Mouse (Mus musculus) midbrain, postnatal 0 days (tissue): Measurements from ENCODE around the gene Ptprh. TPM values are rescaled to one million over a fixed set of nuclear protein-coding genes. Genes with fewer than 3 reads are reported as not detected.

ENCODE experiments used
- ATAC-seq: fragments of 200-750 bp; cut with Nextera tagmentation; 2 replicates; pipeline ENCODE4 v1.8.0; 2017; ENCODE audit warnings: moderate number of reproducible peaks, mild to moderate bottlenecking, moderate TSS enrichment, moderate library complexity; ENCODE audit not compliant: low FRiP score
- DNase-seq: peaks from one replicate; pipeline ENCODE4 v3.0.0-alpha.2; 2015; ENCODE audit warnings: low spot score
- H3K27ac ChIP-seq: fragments of 300-500 bp; sonication (generic); 2 replicates; pipeline ENCODE4 v1.5.1; 2014; ENCODE audit warnings: low read depth, mild to moderate bottlenecking, low read length, mixed read lengths
- H3K27me3 ChIP-seq: fragments of 300-500 bp; sonication (generic); 2 replicates; pipeline ENCODE4 v1.6.1; 2014; ENCODE audit warnings: low read length, control low read depth, mixed read lengths; ENCODE audit not compliant: insufficient read depth
- H3K36me3 ChIP-seq: fragments of 300-500 bp; sonication (generic); 2 replicates; pipeline ENCODE4 v1.6.1; 2014; ENCODE audit warnings: low read length, control low read depth, mixed read lengths; ENCODE audit not compliant: insufficient read depth
- H3K4me1 ChIP-seq: fragments of 300-500 bp; sonication (generic); 2 replicates; pipeline ENCODE4 v1.6.1; 2014; ENCODE audit warnings: mild to moderate bottlenecking, control low read depth, antibody characterized with exemption, low read length, mixed read lengths; ENCODE audit not compliant: insufficient read depth
- H3K4me2 ChIP-seq: fragments of 300-500 bp; sonication (generic); 2 replicates; pipeline ENCODE4 v1.6.1; 2014; ENCODE audit warnings: low read depth, mild to moderate bottlenecking, low read length, mixed read lengths; ENCODE audit not compliant: poor library complexity, severe bottlenecking
- H3K4me3 ChIP-seq: fragments of 300-500 bp; sonication (generic); 2 replicates; pipeline ENCODE4 v1.5.1; 2014; ENCODE audit warnings: low read depth, mild to moderate bottlenecking, low read length, moderate library complexity
- H3K9ac ChIP-seq: fragments of 300-500 bp; sonication (generic); replicated peaks from 2 replicates; pipeline ENCODE4 v1.6.1; 2014; ENCODE audit warnings: mild to moderate bottlenecking, low read length, moderate library complexity, mixed read lengths; ENCODE audit not compliant: poor library complexity, severe bottlenecking
- H3K9me3 ChIP-seq: fragments of 300-500 bp; sonication (generic); 2 replicates; pipeline ENCODE4 v1.6.1; 2016; ENCODE audit warnings: low read length, control low read depth
- CTCF ChIP-seq: IDR thresholded peaks from 2 replicates; pipeline ENCODE4 v1.5.1; 2016; ENCODE audit warnings: antibody characterized with exemption, mild to moderate bottlenecking
- WGBS: fragments of 180-500 bp; shearing (Covaris S2); extraction: QIAGEN DNeasy Blood & Tissue Kit; methylation state at CpG from one replicate; pipeline ENCODE4 v1.1.7; 2014; 5-methylcytosine and 5-hydroxymethylcytosine counted together
- polyA plus RNA-seq: library from polyadenylated mRNA; unstranded; fragments of >200 nt; fragmentation: Nextera tagmentation; extraction: Ambion mirVana; gene quantifications from 2 replicates; pipeline ENCODE4 v1.2.1, GENCODE M21; 2015
- total RNA-seq: library from RNA; depleted of rRNA; stranded (reverse); fragments of >200 nt; gene quantifications from 2 replicates; pipeline ENCODE4 v1.2.3, GENCODE M21; 2014

The Ptprh gene
- total and polyA plus RNA-seq, 2 experiments from 2014 or later: 1.3 to 2.4 TPM

DNA sequence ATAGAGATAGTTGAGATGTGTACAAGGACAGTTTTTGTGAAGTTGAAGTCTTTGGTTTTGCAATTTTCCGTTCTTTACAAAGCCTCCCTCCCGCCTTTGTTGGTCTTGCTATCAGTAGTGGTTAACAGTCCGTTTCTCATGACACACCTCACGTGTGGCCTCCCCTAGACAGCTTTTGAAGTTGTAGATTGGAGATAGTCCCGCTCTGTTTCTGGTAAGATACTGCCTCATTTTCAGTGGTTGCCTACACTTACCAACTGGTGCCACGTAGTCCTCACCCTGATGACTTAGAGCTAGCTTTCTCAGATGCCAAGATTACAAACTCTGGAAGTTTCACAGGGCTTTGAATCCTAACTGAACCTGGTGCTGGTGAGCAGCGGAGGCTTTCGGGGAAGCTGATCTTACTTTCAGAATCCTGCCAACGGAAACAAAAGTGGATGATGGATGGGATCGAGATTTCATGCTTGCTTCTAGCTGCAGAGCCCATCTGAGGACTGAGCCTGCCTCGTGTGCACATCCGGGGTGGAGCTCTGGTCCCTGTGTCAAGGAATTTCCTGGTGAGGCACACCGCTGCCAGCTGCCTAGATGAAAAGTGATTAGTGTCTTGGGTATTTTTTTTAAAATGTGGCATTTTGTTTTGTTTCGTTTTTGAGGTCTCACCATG is 10.0 kb upstream of the Ptprh start:
- ATAC-seq (no peak), DNase-seq (no peak)
- H3K9ac ChIP-seq: no peak overlapping the region
- H3K27me3 ChIP-seq: no peaks in the 10 kb centered on the region
- H3K9me3 ChIP-seq: no peaks in the 10 kb centered on the region
- no peaks in the 10 kb centered on the region for H3K4me1 ChIP-seq
- no peak overlapping the region for H3K4me2 ChIP-seq
- no peaks in the 10 kb centered on the region for H3K36me3 ChIP-seq
- no peak for TF ChIP-seq CTCF
- 82% methylated on average over 14 of the region's 14 CpGs for WGBS
- H3K4me3 ChIP-seq: no peak overlapping the region
- no peak overlapping the region for H3K27ac ChIP-seq

DNA sequence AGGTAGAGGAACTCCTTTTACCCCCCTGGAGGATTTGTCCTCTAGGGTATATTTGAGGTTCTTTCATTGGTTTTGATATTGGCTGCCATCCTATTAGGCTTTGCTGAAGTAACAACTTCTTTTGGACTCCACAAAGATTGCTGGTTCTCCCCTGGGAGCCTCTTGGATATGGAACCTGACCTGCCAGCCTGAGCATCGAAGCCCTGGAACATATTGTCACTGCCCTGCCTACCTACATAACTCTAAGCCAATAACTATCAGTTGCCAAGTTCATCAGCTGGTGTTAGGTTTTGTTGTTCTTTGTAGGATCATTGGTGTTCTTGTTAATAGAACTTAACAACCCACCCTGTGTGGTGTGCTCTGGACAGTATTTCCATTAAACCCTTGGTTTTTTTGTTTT is 9.1 kb upstream of the Ptprh start:
- H3K9ac ChIP-seq: no peak overlapping the region
- 84% methylated on average over 1 of the region's 1 CpGs for WGBS
- TF ChIP-seq CTCF: no peak
- no peak for DNase-seq
- H3K9me3 ChIP-seq: no peaks in the 10 kb centered on the region
- no peak overlapping the region for H3K27ac ChIP-seq
- no peak overlapping the region for H3K4me2 ChIP-seq
- no peaks in the 10 kb centered on the region for H3K27me3 ChIP-seq
- no peak for ATAC-seq
- no peaks in the 10 kb centered on the region for H3K36me3 ChIP-seq
- H3K4me3 ChIP-seq: no peak overlapping the region
- H3K4me1 ChIP-seq: no peaks in the 10 kb centered on the region

DNA sequence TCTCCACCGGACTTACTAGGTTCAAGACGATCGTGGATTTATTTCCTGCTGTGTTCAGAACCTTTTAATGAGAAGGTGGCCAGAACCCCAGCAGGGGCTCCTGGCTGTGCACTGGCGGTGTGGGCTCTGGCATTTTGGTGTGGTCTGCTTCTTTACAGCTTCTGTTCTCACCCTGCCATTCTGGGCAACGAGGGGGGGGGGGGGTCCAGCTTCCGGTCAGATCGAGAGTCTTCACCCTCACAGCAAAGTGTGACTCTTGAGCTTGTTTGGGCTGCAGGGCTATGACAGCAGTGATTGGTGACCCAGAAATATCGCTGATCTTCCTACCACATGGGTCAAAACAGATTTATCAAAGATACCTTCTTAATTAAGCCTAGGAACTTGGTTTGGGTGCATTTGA is 8.5 kb upstream of the Ptprh start:
- ATAC-seq (no peak), DNase-seq (no peak)
- Histone ChIP-seq H3K4me1 (no peaks in the 10 kb centered on the region), H3K4me2 (no peak overlapping the region), H3K27ac (no peak overlapping the region), H3K9ac (no peak overlapping the region), H3K9me3 (no peaks in the 10 kb centered on the region), H3K36me3 (no peaks in the 10 kb centered on the region), H3K4me3 (no peak overlapping the region), H3K27me3 (no peaks in the 10 kb centered on the region)
- no peak for TF ChIP-seq CTCF
- WGBS: 72% methylated on average over 8 of the region's 8 CpGs

DNA sequence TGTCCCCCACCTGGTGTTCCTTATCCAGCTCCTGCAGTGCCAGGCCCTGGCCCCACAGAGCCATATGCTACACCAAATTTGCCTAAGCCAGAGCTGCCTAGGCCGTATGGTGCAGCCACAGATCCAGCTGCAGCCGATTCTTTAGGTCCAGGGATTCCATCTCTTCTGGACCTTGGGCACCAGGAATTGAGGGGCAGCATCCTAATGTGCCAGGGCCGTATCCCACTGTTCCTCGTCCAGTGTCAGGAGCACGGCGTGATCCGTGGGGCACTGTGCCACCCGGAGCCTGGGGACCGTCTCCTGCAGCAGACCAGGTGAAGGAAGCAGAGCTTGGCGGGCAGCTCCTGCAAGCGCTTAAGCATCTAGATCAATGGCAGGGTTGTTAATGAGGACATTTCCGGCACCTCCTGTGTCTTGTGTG is 8.1 kb upstream of the Ptprh start:
- H3K9me3 ChIP-seq: no peaks in the 10 kb centered on the region
- H3K4me3 ChIP-seq: no peak overlapping the region
- no peak overlapping the region for H3K4me2 ChIP-seq
- ATAC-seq: no peak
- no peak overlapping the region for H3K27ac ChIP-seq
- H3K9ac ChIP-seq: no peak overlapping the region
- no peak for DNase-seq
- 83% methylated on average over 12 of the region's 12 CpGs for WGBS
- no peaks in the 10 kb centered on the region for H3K36me3 ChIP-seq
- H3K27me3 ChIP-seq: no peaks in the 10 kb centered on the region
- H3K4me1 ChIP-seq: no peaks in the 10 kb centered on the region
- no peak for TF ChIP-seq CTCF

DNA sequence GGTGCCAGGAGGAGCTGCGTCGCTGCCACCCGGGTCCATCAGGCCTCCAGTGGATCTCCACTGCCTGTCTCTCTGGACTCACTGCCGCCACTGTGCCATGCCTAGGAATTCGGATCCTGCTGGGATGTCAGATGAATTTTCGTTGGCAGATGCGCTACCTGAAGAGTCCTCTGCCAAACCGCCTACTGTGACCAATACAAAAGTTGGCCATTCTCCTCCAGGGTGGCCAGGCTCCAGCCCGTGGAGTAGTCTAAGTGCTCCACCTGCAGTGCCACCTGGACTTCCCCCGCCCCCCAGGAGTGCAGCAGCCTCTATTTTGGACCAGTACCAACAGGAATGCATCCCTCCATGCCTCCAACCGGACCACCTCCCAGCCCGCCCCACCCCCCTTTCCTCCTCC is 7.7 kb upstream of the Ptprh start:
- DNase-seq (no peak), ATAC-seq (no peak)
- TF ChIP-seq CTCF: no peak
- H3K9ac ChIP-seq: no peak overlapping the region
- no peaks in the 10 kb centered on the region for H3K27me3 ChIP-seq
- H3K4me1 ChIP-seq: no peaks in the 10 kb centered on the region
- H3K4me2 ChIP-seq: no peak overlapping the region
- H3K36me3 ChIP-seq: no peaks in the 10 kb centered on the region
- no peak overlapping the region for H3K4me3 ChIP-seq
- H3K27ac ChIP-seq: no peak overlapping the region
- WGBS: 80% methylated on average over 12 of the region's 12 CpGs
- no peaks in the 10 kb centered on the region for H3K9me3 ChIP-seq

DNA sequence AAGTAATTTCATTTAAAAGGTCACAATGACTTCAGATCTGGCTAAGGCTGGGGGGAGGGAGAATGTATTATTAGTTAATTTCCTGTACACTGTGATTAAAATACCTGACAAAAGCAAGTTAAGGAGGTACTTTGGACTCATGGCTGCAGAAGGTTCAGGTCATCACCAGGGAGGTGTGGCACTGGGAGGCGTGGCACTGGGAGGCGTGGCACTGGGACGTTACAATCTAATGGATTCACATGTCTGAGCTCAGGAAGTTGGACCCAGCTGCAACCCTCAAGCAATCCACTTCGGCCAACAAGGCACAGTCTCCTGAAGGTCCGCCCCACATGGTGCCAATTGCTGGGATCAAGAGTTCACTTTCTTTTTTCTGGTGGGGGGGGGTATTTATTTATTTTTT is 4.2 kb upstream of the Ptprh start:
- 70% methylated on average over 5 of the region's 5 CpGs for WGBS
- no peak overlapping the region for H3K4me2 ChIP-seq
- H3K9me3 ChIP-seq: no peaks in the 10 kb centered on the region
- TF ChIP-seq CTCF: no peak
- H3K36me3 ChIP-seq: no peaks in the 10 kb centered on the region
- no peaks in the 10 kb centered on the region for H3K27me3 ChIP-seq
- H3K4me1 ChIP-seq: no peaks in the 10 kb centered on the region
- no peak overlapping the region for H3K9ac ChIP-seq
- ATAC-seq (no peak), DNase-seq (no peak)
- H3K4me3 ChIP-seq: no peak overlapping the region
- H3K27ac ChIP-seq: no peak overlapping the region
